Mouse (Mus musculus): ENCODE results near the gene Zfp11. TPM values are rescaled to one million over a fixed set of nuclear protein-coding genes. Genes with fewer than 3 reads are reported as not detected.
"Not testable (repeated sequence)": the region's sequence is repeated elsewhere in the genome, so short reads cannot be mapped to it uniquely, and the experiment has no call there.

Zfp11 gene
- 4.2 and 5.2 TPM in 2 replicates for total RNA-seq (2021)
- long read RNA-seq, partial matches to known transcripts: 2 of 4 reads
- long read RNA-seq, other reads (novel, unspliced or antisense): 0 of 4 reads

- DNase-seq: peak; percentile 78
Observed at GRCm38 (mm10) chr5:129670036-129670458, at the start of gene Zfp11. Gene Zfp11, minus strand, starts transcription at chr5:129670099.

- DNase-seq: no peak
Observed at GRCm38 (mm10) chr5:129717016-129717415, 47.1 kb upstream of the Zfp11 start.

- DNase-seq: peak; percentile 93
Observed at GRCm38 (mm10) chr5:129715326-129715861, 45.5 kb upstream of the Zfp11 start, which contains the start of gene Mrps17. Gene Mrps17, plus strand, starts transcription at chr5:129715497.

GRCm38 (mm10) chr5:129708412-129708811, 38.5 kb upstream of the Zfp11 start, which contains the start of gene Sept14:
Gene Sept14, minus strand, starts transcription at chr5:129708512.
- DNase-seq: no peak

GRCm38 (mm10) chr5:129703368-129703767, 33.5 kb upstream of the Zfp11 start:
- no peak for DNase-seq

GRCm38 (mm10) chr5:129701706-129702105, 31.8 kb upstream of the Zfp11 start:
- DNase-seq: no peak

- DNase-seq: no peak
Observed at GRCm38 (mm10) chr5:129700506-129700905, 30.6 kb upstream of the Zfp11 start.

GRCm38 (mm10) chr5:129690528-129690927, 20.6 kb upstream of the Zfp11 start:
- no peak for DNase-seq

- peak; percentile 26 for DNase-seq
Observed at GRCm38 (mm10) chr5:129687621-129688020, 17.7 kb upstream of the Zfp11 start.

- not testable (repeated sequence) for DNase-seq
Observed at GRCm38 (mm10) chr5:129685141-129685540, 15.2 kb upstream of the Zfp11 start.

GRCm38 (mm10) chr5:129669453-129670035, 355 bp downstream of the Zfp11 start:
- no peak for DNase-seq

- no peak for DNase-seq
Observed at GRCm38 (mm10) chr5:129667851-129668250, 2.0 kb downstream of the Zfp11 start.

- no peak for DNase-seq
Observed at GRCm38 (mm10) chr5:129666271-129666909, 3.5 kb downstream of the Zfp11 start.

GRCm38 (mm10) chr5:129664090-129664489, 5.8 kb downstream of the Zfp11 start:
- DNase-seq: no peak

- no peak for DNase-seq
Observed at GRCm38 (mm10) chr5:129657931-129658330, 12.0 kb downstream of the Zfp11 start.

- no peak for DNase-seq
Observed at GRCm38 (mm10) chr5:129657016-129657415, 12.9 kb downstream of the Zfp11 start.

GRCm38 (mm10) chr5:129650858-129651257, 19.0 kb downstream of the Zfp11 start:
- no peak for DNase-seq

- DNase-seq: not testable (repeated sequence)
Observed at GRCm38 (mm10) chr5:129632270-129633250, 37.3 kb downstream of the Zfp11 start.

GRCm38 (mm10) chr5:129626586-129626985, 43.3 kb downstream of the Zfp11 start:
- DNase-seq: not testable (repeated sequence)

- no peak for DNase-seq
Observed at GRCm38 (mm10) chr5:129626099-129626498, 43.8 kb downstream of the Zfp11 start.

GRCm38 (mm10) chr5:129621361-129621760, 48.5 kb downstream of the Zfp11 start:
- DNase-seq: no peak

- DNase-seq: not testable (repeated sequence)
Observed at GRCm38 (mm10) chr5:129620600-129620999, 49.3 kb downstream of the Zfp11 start.

All from adrenal gland, postnatal 25 days (tissue).